Mouse (Mus musculus): ENCODE results near the gene Slc35c2.

DNA sequence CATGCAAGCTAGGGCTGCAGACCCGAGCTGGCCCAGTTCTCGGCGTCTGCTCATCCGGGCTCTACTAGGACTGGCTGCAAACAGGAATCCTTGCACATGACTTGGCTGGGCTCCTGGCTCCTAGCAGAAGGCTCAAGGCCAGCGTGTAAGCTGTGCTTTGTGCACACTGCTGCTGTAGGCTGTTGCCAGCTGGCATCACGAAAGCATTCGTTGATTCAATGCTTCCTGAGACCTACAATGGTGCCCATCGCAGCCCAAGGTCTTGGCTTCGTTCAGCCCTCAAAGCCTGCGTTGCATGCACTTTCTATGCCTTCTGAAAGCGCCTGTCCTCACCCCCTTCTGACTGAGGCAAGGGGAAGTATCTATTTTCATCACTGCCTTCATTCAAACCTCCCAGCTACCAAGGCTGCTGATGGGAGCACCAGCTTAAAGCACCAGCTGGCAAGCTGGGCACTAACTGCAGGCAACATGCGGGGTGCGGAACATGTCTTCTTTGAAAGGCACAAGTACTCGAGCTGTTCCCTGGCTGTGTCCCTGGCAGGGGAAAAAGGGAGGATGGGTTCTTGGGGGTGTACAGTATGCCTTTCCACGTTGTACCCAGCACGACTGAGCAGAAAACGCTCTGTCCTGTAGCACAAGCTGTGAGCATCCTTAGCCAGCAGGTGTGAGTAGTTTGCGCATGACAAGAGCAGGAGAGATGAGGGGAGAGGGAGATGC is 804 bp upstream of the Slc35c2 start:
- TF ChIP-seq CTCF (IDR thresholded peaks at IDR 0.05; ENCODE audit: borderline replicate concordance, control insufficient read depth, extremely low read depth, insufficient read depth, low read length, poor library complexity) (no peak), POLR2A (IDR thresholded peaks at IDR 0.05; ENCODE audit: control insufficient read depth, extremely low read depth, insufficient read depth, low read length, poor library complexity) (no peak)
